ENCODE assay signal across 11 mouse cellular contexts in genomic region chr17:7284297-7284910, GRCm38 (mm10). TPM values are rescaled to one million over a fixed set of nuclear protein-coding genes. Genes with fewer than 3 reads are reported as not detected.
DNase-seq lines count a peak whose midpoint lies in the region; ATAC-seq lines count a peak whose summit lies in the region.
"Had no signal": no experiment of that assay in that cellular context is flagged by ENCODE, and none has a peak within 500 bp of the region (broad histone marks: within the 10 kb centered on the region; RNA-seq: fewer than 3 reads in every experiment).

No protein-coding gene starts in this region.

- peak overlapping the region; percentile 14; the same call in 1 of the 2 replicates for H3K27ac ChIP-seq in hindbrain, embryonic 13.5 days
- no peak overlapping the region for H3K27ac ChIP-seq in hindbrain, embryonic 11.5 days (ENCODE audit: low read depth, low read length)
- peak overlapping the region; percentile 43 for H3K27ac ChIP-seq in lung, embryonic 15.5 days
- H3K27ac ChIP-seq: embryonic facial prominence, embryonic 13.5 days had no signal

- no peak overlapping the region for H3K4me2 ChIP-seq in hindbrain, embryonic 13.5 days
- H3K4me2 ChIP-seq in hindbrain, embryonic 11.5 days (replicated peaks; ENCODE audit: low read depth, low read length) = no peak overlapping the region
- H3K4me2 ChIP-seq in lung, embryonic 15.5 days = no peak overlapping the region
- H3K4me2 ChIP-seq: embryonic facial prominence, embryonic 13.5 days had no signal

- no peaks in the 10 kb centered on the region for H3K27me3 ChIP-seq in hindbrain, embryonic 13.5 days
- H3K27me3 ChIP-seq in hindbrain, embryonic 11.5 days (ENCODE audit: control insufficient read depth, insufficient read depth, low read length) = no peaks in the 10 kb centered on the region
- H3K27me3 ChIP-seq in lung, embryonic 15.5 days = no peaks in the 10 kb centered on the region
- H3K27me3 ChIP-seq: embryonic facial prominence, embryonic 13.5 days had no signal

- no peak for ATAC-seq in hindbrain, embryonic 13.5 days (ENCODE audit: low FRiP score)
- ATAC-seq in hindbrain, embryonic 11.5 days (ENCODE audit: low FRiP score) = no peak
- peak; percentile 56; the same call in 1 of the 2 replicates for ATAC-seq in lung, embryonic 15.5 days (ENCODE audit: borderline replicate concordance, extremely low read depth, low FRiP score, low TSS enrichment)

- 70% methylated on average over 8 of the region's 8 CpGs for WGBS in hindbrain, embryonic 13.5 days
- 76% methylated on average over 8 of the region's 8 CpGs for WGBS in hindbrain, embryonic 11.5 days
- WGBS in lung, embryonic 15.5 days = 59% methylated on average over 8 of the region's 8 CpGs

- no peak for DNase-seq in hindbrain, embryonic 11.5 days (ENCODE audit: low spot score)
- DNase-seq in adrenal gland, postnatal 25 days = peak; percentile 62
- DNase-seq in heart, postnatal 10 days = peak; percentile 83 to 87
- no peak for DNase-seq in retina, postnatal 1 day
- DNase-seq in embryo, embryonic 11 days = no peak
- DNase-seq in thymus, postnatal 36 days = no peak

- H3K4me1 ChIP-seq in hindbrain, embryonic 13.5 days (replicated peaks) = peaks cover 30% of the 10 kb centered on the region
- no peaks in the 10 kb centered on the region for H3K4me1 ChIP-seq in hindbrain, embryonic 11.5 days (replicated peaks; ENCODE audit: control insufficient read depth, insufficient read depth, low read length)
- H3K4me1 ChIP-seq in lung, embryonic 15.5 days = peaks cover 22% of the 10 kb centered on the region

- intact Hi-C loops in heart, postnatal 10 days (cut with DNase I) = no loop called here

- H3K9me3 ChIP-seq in hindbrain, embryonic 13.5 days = no peaks in the 10 kb centered on the region
- no peaks in the 10 kb centered on the region for H3K9me3 ChIP-seq in hindbrain, embryonic 11.5 days (ENCODE audit: control insufficient read depth, low read length)
- no peaks in the 10 kb centered on the region for H3K9me3 ChIP-seq in lung, embryonic 15.5 days
- H3K9me3 ChIP-seq: embryonic facial prominence, embryonic 13.5 days had no signal

- no peak overlapping the region for H3K9ac ChIP-seq in hindbrain, embryonic 13.5 days
- no peak overlapping the region for H3K9ac ChIP-seq in hindbrain, embryonic 11.5 days (ENCODE audit: low read depth, low read length)
- H3K9ac ChIP-seq in lung, embryonic 15.5 days = no peak overlapping the region
- H3K9ac ChIP-seq: embryonic facial prominence, embryonic 13.5 days had no signal

- peaks cover 45% of the 10 kb centered on the region for H3K36me3 ChIP-seq in hindbrain, embryonic 13.5 days
- H3K36me3 ChIP-seq in hindbrain, embryonic 11.5 days (ENCODE audit: control insufficient read depth, insufficient read depth, low read length) = no peaks in the 10 kb centered on the region; the same call in 1 of the 2 replicates
- H3K36me3 ChIP-seq in lung, embryonic 15.5 days = no peaks in the 10 kb centered on the region
- H3K36me3 ChIP-seq: G1E had no signal

- no peak overlapping the region for H3K4me3 ChIP-seq in hindbrain, embryonic 13.5 days
- H3K4me3 ChIP-seq in hindbrain, embryonic 11.5 days (ENCODE audit: low read depth, low read length) = no peak overlapping the region
- no peak overlapping the region for H3K4me3 ChIP-seq in lung, embryonic 15.5 days
- H3K4me3 ChIP-seq: embryonic facial prominence, embryonic 13.5 days had no signal

RNA-seq across cellular contexts. Expression of gene Tcp10a, which starts 40.0 kb away (rescaled TPM):
- not detected in 2 replicates for polyA plus RNA-seq in hindbrain, embryonic 13.5 days (2015; fragmentation: Nextera tagmentation; extraction: Ambion mirVana)
- polyA plus RNA-seq in hindbrain, embryonic 11.5 days (2014; fragmentation: Nextera tagmentation; extraction: Ambion mirVana) = not detected in 2 replicates
- total RNA-seq in adrenal gland, postnatal 25 days (2021) = 0.24 TPM in 1 of 2 replicates, not detected in the other
- total RNA-seq in heart, postnatal 10 days (2021) = not detected
- 0.09 TPM in 1 of 2 replicates, not detected in the other for polyA plus RNA-seq in lung, embryonic 15.5 days (2015; fragmentation: Nextera tagmentation; extraction: Ambion mirVana)
- polyA plus RNA-seq: embryonic facial prominence, embryonic 13.5 days; G1E; liver, embryonic 16.5 days had no signal

Comparison
In these comparisons a context has a peak if more than half of its experiments do, and no peak if none do; other contexts are left out.
1. DNase-seq: peak in adrenal gland, postnatal 25 days (single experiment) and heart, postnatal 10 days (2 of 2); none in hindbrain, embryonic 11.5 days (single experiment), retina, postnatal 1 day (single experiment), embryo, embryonic 11 days (single experiment) and thymus, postnatal 36 days (0 of 2).